Mouse (Mus musculus) kidney, adult 2 months (tissue): Measurements from ENCODE around the gene Rbfox1.

Source experiments
- CTCF ChIP-seq: fragments of 200-500 bp; conservative IDR thresholded peaks from 2 replicates; pipeline ENCODE4 v1.5.1; 2011; ENCODE audit warnings: low read depth, mild to moderate bottlenecking, control low read depth, low read length, moderate library complexity, mixed read lengths; ENCODE audit not compliant: insufficient read depth, insufficient read length
- POLR2A ChIP-seq: fragments of 200-500 bp; IDR thresholded peaks from one replicate; pipeline ENCODE4 v1.6.1; 2011; ENCODE audit warnings: low read depth, low read length, control low read depth

DNA sequence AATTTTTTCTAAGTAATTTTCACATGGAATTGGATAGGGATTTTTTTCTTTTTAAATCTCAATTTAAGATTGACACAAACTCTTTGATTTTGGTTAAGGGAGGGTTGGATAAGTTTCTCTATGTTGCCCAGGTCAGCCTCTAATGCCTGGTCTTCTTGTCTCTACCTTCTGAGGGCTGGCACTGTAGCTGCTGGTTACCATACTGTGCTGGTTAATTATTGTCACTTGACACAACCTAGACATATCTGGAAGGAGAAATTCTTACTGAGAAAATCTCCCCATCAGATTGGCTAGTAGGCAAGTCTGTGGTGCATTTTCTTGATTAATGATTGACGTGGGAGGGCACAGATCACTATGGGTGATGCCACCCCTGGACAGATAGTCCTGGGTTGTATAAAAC is 177.3 kb downstream of the Rbfox1 start:
- TF ChIP-seq CTCF (no peak), POLR2A (no peak)
